Mouse (Mus musculus) cerebellum, adult 11-12 months (tissue): ENCODE data around the gene Gm9507.
"Not testable (repeated sequence)": the region's sequence is repeated elsewhere in the genome, so short reads cannot be mapped to it uniquely, and the experiment has no call there.

Experiments used
- DNase-seq: peaks from one replicate; pipeline ENCODE4 v3.0.0; 2022

Gene Gm9507

DNA sequence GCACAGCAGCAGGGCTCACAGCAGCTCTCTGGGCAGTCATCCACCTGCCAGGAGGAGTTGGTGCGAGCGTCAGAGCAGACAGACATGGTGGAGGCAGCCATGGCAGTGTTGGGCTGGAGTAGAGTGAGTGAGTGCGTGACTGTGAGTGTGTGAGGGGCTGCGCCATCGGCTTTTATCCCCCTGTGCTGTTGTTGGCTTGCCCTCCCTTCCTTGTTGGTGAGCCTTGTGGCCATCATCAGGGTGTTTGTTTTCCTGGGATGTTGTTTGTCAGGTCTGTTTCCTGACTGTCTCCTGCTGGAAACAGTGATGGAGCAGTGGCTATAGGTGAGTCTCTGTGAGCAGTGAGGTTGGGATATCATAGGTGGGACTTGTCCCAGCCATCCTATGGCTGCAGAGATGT is at the start of gene Gm9507:
Gm9507 (minus strand) TSS at position 101 of the 400 bp plus-strand sequence.
- DNase-seq: no peak

DNA sequence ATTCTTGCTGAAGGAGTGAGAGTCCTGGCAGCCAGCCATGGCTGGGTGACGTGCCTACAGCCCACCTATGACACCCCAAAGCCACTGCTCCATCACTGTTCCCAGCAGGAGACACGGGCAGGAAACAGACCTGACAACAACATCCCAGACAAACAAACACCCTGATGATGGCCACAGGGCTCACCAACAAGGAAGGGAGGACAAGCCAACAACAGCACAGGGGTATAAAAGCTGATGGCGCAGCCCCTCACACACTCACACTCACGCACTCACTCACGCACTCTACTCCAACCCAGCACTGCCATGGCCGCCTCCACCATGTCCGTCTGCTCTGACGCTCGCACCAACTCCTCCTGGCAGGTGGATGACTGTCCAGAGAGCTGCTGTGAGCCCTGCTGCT is 40.9 kb upstream of the Gm9507 start, which contains the start of gene Gm10318:
Gm10318 (plus strand) TSS at position 301 of the 400 bp plus-strand sequence.
- DNase-seq: no peak

GRCm38 (mm10) chr10:77847538-77847937 is 35.9 kb upstream of the Gm9507 start:
- no peak for DNase-seq

DNA sequence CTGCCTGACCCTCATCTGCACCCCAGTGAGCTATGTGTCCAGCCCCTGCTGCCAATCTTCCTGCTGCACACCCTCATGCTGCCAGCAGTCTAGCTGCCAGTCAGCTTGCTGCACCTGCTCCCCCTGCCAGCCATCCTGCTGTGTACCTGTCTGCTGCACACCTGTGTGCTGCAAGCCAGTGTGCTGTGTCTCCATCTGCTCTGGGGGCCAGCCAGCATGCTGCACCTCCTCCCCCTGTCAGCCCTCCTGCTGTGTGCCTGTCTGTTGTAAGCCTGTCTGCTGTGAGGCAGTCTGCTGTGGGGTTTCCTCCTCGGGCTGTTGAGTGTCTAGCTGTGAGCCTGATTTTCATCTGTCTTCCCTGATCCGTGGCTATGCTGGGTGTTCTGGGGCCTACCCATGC is 35.3 kb upstream of the Gm9507 start:
- DNase-seq: peak; percentile 60

DNA sequence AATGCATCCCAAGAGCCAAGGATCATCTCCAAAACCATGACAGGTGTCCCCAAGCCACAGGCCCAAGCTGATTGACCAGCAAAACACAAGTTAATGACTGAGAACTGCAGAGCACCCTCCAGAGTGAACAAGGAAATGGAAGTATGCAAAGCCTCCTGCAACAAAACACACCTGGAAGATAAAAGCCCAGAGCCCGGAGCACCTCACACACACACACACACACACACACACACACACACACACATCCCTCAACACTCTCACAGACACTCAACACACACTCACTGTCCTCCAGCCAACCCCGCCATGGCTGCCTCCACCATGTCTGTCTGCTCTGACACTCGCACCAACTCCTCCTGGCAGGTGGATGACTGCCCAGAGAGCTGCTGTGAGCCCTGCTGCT is 34.9 kb upstream of the Gm9507 start, which contains the start of gene Gm36176:
Gm36176 (plus strand) TSS at position 301 of the 400 bp plus-strand sequence.
- no peak for DNase-seq

GRCm38 (mm10) chr10:77839006-77839405 is 27.4 kb upstream of the Gm9507 start:
- DNase-seq: no peak

DNA sequence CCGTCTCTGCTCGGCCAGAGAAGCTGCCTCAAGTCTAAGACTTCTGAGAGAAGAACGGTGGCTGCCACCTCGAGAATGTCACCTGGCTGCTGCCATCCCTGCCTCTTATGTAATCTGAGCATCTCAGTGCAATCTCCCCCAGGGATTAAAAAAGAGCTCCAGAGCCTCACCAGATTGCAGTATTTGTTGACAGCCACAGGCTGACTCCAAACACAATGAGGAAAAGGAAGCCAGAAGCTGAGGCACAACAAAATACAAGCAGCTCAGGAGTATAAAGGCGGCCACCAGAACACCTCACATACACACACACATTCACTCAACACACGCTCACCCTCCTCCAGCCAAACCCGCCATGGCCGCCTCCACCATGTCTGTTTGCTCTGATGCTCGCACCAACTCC is 24.0 kb upstream of the Gm9507 start, which contains the start of gene Krtap10-10:
Krtap10-10 (plus strand) TSS at position 301 of the 400 bp plus-strand sequence.
- no peak for DNase-seq

DNA sequence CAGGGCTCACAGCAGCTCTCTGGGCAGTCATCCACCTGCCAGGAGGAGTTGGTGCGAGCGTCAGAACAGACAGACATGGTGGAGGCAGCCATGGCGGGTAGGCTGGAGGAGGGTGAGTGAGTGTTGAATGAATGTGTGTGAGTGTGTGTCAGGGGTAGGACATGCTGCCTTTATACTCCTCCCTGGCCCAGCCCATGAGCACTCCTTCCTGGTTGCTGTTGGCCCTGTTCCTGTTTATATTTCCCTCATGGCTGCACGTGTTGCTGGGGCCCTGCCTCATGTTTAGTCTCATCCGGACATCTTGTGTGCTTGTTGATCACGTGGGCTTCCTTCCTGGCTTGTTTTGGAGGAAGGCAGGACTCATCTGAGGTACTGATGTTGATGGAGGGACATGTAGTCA is 15.3 kb upstream of the Gm9507 start, which contains the start of gene Krtap10-4:
Krtap10-4 (minus strand) TSS at position 145 of the 400 bp plus-strand sequence.
- DNase-seq: no peak

- DNase-seq: no peak
These were observed 7.6 kb upstream of the Gm9507 start for GRCm38 (mm10) chr10:77819203-77819602.

- no peak for DNase-seq
These were observed 6.9 kb upstream of the Gm9507 start for GRCm38 (mm10) chr10:77818523-77818922.

GRCm38 (mm10) chr10:77815514-77815913 is 3.9 kb upstream of the Gm9507 start:
- DNase-seq: no peak

DNA sequence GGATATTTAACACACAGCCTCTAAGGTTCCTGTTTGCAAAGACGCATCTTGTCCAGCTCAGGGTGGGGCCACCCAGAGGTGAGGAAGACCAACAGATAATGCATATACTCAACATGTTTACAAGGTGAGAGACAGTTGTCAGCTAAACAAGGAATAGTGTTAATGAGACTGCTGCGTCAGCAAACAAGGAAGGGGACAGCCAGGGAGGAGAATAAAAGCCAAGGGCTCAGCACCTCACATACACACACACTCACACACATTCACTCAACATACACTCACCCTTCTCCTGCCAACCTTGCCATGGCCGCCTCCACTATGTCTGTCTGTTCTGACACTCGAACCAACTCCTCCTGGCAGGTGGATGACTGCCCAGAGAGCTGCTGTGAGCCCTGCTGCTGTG is 2.7 kb upstream of the Gm9507 start, which contains the start of gene Gm2696:
Gm2696 (plus strand) TSS at position 301 of the 400 bp plus-strand sequence.
- no peak for DNase-seq

DNA sequence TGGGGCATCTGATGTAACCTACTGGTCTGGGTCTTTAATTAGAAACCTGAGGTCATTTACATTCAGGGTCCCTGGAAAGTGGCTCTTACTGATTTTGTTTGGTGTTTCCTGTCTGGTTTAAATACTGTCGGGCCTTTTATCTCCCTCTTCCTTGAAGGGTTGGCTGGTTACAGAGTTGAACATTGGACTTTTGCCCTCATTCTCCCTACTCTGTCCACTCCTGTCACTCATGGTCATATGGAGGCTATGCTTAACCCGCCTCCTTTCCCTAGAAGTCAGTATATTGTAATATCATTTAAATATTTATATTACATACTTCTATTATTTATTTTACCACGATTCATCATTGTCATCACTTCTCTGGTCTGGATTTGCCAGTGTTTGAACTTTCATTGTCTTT is 7.5 kb downstream of the Gm9507 start:
- DNase-seq: no peak

DNA sequence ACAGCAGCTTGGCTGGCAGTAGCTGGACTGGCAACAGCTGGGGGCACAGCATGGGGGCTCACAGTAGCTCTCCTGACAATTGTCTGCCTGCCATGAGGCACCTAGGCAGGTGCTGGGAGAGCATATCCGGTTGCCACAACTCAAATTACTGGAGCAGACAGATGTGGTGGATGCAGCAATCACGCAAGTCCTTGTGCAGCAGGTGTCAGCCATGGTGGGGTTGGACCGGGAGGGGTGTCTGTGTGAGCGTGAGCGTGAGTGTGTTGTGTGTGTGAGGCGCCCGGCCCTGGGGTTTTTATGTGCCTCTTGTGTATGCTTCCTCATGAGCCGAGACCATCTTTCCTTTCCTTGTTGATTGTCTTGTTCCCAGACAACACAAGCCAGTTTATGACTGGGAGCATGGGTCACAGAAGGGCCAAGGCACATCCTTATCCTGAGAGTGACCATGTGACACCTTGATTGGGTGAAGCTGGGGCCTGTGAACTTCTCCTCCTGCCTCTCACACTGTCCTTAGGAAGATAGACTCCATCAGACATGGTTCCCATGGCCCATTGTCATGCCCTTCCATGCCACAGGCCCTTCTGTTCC is 12.6 kb downstream of the Gm9507 start, which contains the start of gene Gm19668:
Gm19668 (minus strand) TSS at position 213 of the 588 bp plus-strand sequence.
- DNase-seq: no peak

DNA sequence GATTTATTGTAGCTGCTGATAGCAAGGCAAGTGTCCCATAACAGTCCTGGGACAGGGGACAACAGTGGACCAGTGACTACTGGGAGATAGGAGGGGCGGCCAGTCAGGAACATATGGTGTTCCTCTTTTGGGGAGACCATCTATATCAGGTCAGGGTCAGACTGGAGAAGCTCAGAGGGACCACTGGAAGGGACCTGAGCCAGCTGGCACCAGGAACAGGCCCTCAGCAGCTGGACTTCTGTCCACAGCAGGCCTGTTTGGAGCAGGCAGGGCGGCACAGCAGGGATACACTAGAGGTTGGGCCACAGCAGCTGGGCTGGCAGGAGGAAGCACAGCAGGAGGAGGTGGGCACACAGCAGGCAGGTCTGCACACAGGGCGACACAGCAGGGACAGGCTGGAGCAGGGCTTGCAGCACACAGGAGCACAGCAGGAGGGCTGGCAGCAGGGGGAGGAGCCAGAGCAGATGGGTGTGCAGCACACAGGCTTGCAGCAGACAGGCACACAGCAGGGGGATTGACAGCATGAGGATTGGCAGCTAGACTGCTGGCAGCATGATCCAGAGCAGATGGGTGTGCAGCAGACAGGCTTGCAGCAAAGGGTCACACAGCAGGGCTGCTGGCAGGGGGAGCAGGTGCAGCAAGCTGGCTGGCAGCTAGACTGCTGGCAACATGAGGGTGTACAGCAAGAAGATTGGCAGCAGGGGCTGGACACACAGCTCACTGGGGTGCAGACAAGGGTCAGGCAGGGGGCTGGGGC is 13.3 kb downstream of the Gm9507 start:
- peak; percentile 48 for DNase-seq

DNA sequence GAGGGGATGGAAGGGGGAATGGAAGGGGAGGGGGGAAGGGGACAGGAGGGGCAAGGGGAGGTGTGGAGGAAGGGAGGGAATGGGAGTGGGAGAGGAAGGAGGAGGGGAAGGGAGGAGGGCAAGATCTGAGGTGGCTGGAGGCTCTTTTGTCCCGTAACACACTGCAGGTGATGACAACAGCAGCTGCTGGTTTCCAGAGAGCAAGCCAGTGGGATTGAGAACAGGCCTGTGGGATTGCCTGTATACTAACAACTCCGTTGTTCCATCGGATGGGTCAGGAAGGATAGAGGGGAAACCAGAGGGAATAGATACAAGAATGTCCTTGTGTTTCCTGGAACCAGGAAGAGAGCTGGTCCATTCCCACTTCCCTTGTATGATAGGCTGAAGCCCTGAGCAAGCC is 14.0 kb downstream of the Gm9507 start:
- DNase-seq: no peak

DNA sequence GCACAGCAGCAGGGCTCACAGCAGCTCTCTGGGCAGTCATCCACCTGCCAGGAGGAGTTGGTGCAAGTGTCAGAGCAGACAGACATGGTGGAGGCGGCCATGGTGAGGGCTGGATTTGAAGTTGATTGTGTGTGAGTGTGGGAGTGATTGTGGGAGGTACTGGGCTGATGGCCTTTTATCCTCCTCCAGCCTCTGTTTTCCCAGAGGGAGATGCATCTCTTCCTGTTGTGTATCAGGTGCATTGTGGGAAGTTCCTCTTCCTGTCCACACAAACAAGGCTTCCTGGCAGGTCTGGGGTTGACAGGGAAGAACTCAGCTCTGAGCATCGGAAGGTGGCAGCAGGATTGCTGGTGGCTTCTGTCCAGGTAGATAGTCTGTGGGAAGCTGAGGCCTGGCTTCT is 16.7 kb downstream of the Gm9507 start, which contains the start of gene Gm9639:
Gm9639 (minus strand) TSS at position 101 of the 400 bp plus-strand sequence.
- DNase-seq: no peak

GRCm38 (mm10) chr10:77788621-77789020 is 23.0 kb downstream of the Gm9507 start:
- DNase-seq: no peak

- DNase-seq: not testable (repeated sequence)
These were observed 23.8 kb downstream of the Gm9507 start, which contains the start of gene Gm7137 for GRCm38 (mm10) chr10:77787876-77788275. Gene Gm7137 (minus strand): TSS chr10:77788200.

DNA sequence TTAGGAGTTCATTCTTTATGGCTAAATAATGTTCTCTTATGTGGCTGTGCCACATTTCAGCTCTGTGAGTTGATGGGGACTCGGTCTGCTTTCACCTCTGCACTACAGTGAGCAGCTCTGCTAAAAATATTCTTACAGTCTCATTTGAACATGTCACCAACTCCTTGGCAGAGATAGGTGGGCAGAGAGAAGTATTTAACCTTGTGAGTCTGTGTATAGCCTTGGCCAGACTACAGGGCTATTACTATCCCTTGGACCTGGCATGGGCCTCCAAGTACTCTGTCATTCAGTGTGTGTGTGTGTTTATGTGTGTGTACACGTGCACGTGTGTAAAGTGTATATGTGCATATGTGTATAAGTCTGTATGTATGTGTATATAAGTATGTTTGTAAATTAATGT is 28.2 kb downstream of the Gm9507 start:
- not testable (repeated sequence) for DNase-seq

DNA sequence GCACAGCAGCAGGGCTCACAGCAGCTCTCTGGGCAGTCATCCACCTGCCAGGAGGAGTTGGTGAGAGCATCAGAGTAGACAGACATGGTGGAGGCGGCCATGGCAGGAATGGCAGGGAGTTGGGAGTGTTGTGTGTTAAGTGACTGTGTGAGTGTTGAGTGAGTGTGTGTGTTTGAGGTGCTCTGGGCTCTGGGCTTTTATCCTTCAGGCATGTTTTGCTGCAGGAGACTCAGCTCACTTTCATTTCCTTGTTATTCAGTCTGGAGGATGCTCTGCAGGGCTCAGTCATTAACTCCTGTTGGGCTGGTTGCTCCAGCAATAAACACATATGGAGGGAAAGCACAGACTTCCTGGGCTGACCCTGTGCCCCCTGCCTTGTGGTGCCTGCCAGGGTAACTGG is 29.2 kb downstream of the Gm9507 start, which contains the start of gene Gm3250:
Gm3250 (minus strand) TSS at position 101 of the 400 bp plus-strand sequence.
- DNase-seq: not testable (repeated sequence)

GRCm38 (mm10) chr10:77776844-77777243 is 34.8 kb downstream of the Gm9507 start, which contains the start of gene Gm7138:
Gene Gm7138 (minus strand): TSS chr10:77776944.
- not testable (repeated sequence) for DNase-seq

DNA sequence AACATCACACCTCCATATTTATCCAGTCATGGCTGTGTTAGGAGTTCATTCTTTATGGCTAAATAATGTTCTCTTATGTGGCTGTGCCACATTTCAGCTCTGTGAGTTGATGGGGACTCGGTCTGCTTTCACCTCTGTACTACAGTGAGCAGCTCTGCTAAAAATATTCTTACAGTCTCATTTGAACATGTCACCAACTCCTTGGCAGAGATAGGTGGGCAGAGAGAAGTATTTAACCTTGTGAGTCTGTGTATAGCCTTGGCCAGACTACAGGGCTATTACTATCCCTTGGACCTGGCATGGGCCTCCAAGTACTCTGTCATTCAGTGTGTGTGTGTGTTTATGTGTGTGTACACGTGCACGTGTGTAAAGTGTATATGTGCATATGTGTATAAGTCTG is 39.5 kb downstream of the Gm9507 start:
- DNase-seq: not testable (repeated sequence)
